Mouse (Mus musculus) brain, adult 10 weeks (tissue): ENCODE results near the gene Vezf1. TPM values are rescaled to one million over a fixed set of nuclear protein-coding genes. Genes with fewer than 3 reads are reported as not detected.

Experiments used
- polyA plus RNA-seq: library from polyadenylated mRNA; stranded (reverse); fragments of 350-450 nt; fragmentation: Illumina TruSeq; extraction: RNeasy Lipid Tissue Mini Kit (QIAGEN cat#74804); gene quantifications from one replicate; pipeline ENCODE4 v1.2.3, GENCODE M21; 2015; ENCODE audit warnings: low read depth, low replicate concordance

The Vezf1 gene
- polyA plus RNA-seq: 24.2 TPM

GRCm38 (mm10) chr11:88067586-88068410 is at the start of gene Vezf1:
TSS of gene Vezf1 (plus strand) at chr11:88068279.

GRCm38 (mm10) chr11:88046944-88047794 is 20.9 kb upstream of the Vezf1 start, which contains the start of gene Srsf1:
TSS of gene Srsf1 (plus strand) at chr11:88047373.

GRCm38 (mm10) chr11:88098021-88098729 is 30.1 kb downstream of the Vezf1 start, which contains the start of gene Cuedc1:
TSS of gene Cuedc1 (plus strand) at chr11:88098058.

Other genes starting within 250 kb of the Vezf1 start
- gene Lpo, start 240.0 kb upstream of the Vezf1 start, polyA plus RNA-seq: 3.9 TPM
- gene Mks1, start 215.1 kb upstream of the Vezf1 start, polyA plus RNA-seq: 5.4 TPM
- 0.27 TPM for gene Epx, start 192.7 kb upstream of the Vezf1 start, polyA plus RNA-seq
- gene Olfr462, start 176.0 kb upstream of the Vezf1 start, polyA plus RNA-seq: not detected
- gene Olfr463, start 170.9 kb upstream of the Vezf1 start, polyA plus RNA-seq: not detected
- 1.3 TPM for gene Olfr464, start 147.3 kb upstream of the Vezf1 start, polyA plus RNA-seq
- 630 TPM for gene Dynll2, start 80.7 kb upstream of the Vezf1 start, polyA plus RNA-seq
- 196 TPM for gene Srsf1, start 20.9 kb upstream of the Vezf1 start, polyA plus RNA-seq
- 24.4 TPM for gene Cuedc1, start 29.8 kb downstream of the Vezf1 start, polyA plus RNA-seq
- gene Mrps23, start 136.1 kb downstream of the Vezf1 start, polyA plus RNA-seq: 80.6 TPM
- not detected for gene Ccdc182, start 225.8 kb downstream of the Vezf1 start, polyA plus RNA-seq